Mouse (Mus musculus) intestine, embryonic 16.5 days (tissue): ENCODE results near the gene Castor1. TPM values are rescaled to one million over a fixed set of nuclear protein-coding genes. Genes with fewer than 3 reads are reported as not detected.

Experiments used
- ATAC-seq: fragments of 200-750 bp; cut with Nextera tagmentation; 2 replicates; pipeline ENCODE4 v1.8.0; 2017; ENCODE audit warnings: moderate TSS enrichment, moderate library complexity
- H3K27ac ChIP-seq: fragments of 300-500 bp; sonication (generic); 2 replicates; pipeline ENCODE4 v1.5.1; 2014; ENCODE audit warnings: mild to moderate bottlenecking, low read length
- H3K27me3 ChIP-seq: fragments of 300-500 bp; sonication (generic); replicated peaks from 2 replicates; pipeline ENCODE4 v1.6.1; 2014; ENCODE audit warnings: low read length, control low read depth, mixed read lengths; ENCODE audit not compliant: control insufficient read depth, insufficient read depth
- H3K36me3 ChIP-seq: fragments of 300-500 bp; sonication (generic); 2 replicates; pipeline ENCODE4 v1.6.1; 2014; ENCODE audit warnings: low read length, control low read depth; ENCODE audit not compliant: control insufficient read depth, insufficient read depth
- H3K4me1 ChIP-seq: fragments of 300-500 bp; sonication (generic); 2 replicates; pipeline ENCODE4 v1.6.1; 2014; ENCODE audit warnings: low read length, control low read depth, mixed read lengths; ENCODE audit not compliant: control insufficient read depth, insufficient read depth
- H3K4me2 ChIP-seq: fragments of 300-500 bp; sonication (generic); 2 replicates; pipeline ENCODE4 v1.6.1; 2014; ENCODE audit warnings: low read depth, low read length, control low read depth
- H3K4me3 ChIP-seq: fragments of 300-500 bp; sonication (generic); 2 replicates; pipeline ENCODE4 v1.5.1; 2014; ENCODE audit warnings: mild to moderate bottlenecking, low read length
- H3K9ac ChIP-seq: fragments of 300-500 bp; sonication (generic); 2 replicates; pipeline ENCODE4 v1.6.1; 2014; ENCODE audit warnings: low read depth, low read length
- H3K9me3 ChIP-seq: fragments of 300-500 bp; sonication (generic); 2 replicates; pipeline ENCODE4 v1.6.1; 2016; ENCODE audit warnings: low read length, control low read depth; ENCODE audit not compliant: control insufficient read depth
- WGBS: fragments of 180-500 bp; shearing (Covaris S2); extraction: QIAGEN DNeasy Blood & Tissue Kit; methylation state at CpG from one replicate; pipeline ENCODE4 v1.1.7; 2014; 5-methylcytosine and 5-hydroxymethylcytosine counted together
- polyA plus RNA-seq: library from polyadenylated mRNA; unstranded; fragments of >200 nt; fragmentation: Nextera tagmentation; extraction: Ambion mirVana; gene quantifications from 2 replicates; pipeline ENCODE4 v1.2.1, GENCODE M21; 2015

The Castor1 gene
- polyA plus RNA-seq, 1 experiment from 2014 or later: 5.9 TPM

DNA sequence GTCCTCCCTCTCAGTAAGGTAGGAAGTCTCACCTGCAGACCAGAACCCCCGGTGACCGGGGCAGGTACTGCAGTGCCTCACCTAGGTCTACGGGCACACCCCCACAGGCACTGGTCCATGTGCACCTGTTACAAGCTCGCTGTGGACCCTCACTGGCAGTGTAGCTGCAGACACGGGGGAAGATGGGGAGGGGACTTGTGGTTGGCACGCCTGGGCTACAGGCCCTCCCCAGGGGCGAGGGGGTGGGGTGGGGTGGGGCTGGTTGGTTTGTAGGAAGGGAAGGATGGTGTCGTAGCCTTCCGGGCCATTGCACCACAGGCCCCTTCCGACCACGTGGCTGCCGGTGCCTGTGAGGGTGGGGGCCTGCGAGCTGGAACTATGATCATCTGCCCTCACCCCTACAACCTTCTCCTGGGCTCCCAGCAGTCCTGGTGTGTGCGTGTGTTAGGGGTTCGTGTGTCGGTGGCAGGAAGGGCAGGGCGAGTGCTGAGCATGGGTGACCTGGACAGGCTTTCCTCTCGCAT is 19.4 kb downstream of the Castor1 start:
- no peaks in the 10 kb centered on the region for H3K27me3 ChIP-seq
- no peak overlapping the region for H3K4me3 ChIP-seq
- WGBS: 81% methylated on average over 18 of the region's 18 CpGs
- H3K4me2 ChIP-seq: no peak overlapping the region
- H3K9ac ChIP-seq: no peak overlapping the region
- no peaks in the 10 kb centered on the region for H3K4me1 ChIP-seq
- H3K27ac ChIP-seq: no peak overlapping the region
- H3K36me3 ChIP-seq: no peaks in the 10 kb centered on the region
- ATAC-seq: no peak
- no peaks in the 10 kb centered on the region for H3K9me3 ChIP-seq

DNA sequence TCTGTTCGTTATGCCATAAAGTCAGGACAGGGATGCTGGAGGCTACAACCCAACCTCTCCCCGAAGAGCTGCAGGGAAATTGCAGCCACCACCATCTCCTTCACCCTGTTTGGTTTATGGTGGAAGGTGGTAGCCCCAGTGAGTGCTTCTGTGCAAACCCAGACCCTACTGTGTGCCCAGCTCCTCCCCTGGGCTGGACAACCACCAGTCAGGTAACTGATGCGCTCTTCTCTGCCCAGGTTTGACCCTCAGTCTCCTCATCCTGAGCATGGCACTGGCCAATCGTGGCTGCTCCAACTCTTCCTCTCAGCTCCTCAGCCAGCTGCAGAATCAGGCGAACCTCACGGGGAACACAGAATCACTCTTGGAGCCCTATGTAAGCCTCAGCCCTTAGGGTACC is 20.1 kb downstream of the Castor1 start:
- Histone ChIP-seq H3K4me1 (no peaks in the 10 kb centered on the region), H3K27me3 (no peaks in the 10 kb centered on the region), H3K4me3 (no peak overlapping the region), H3K9ac (no peak overlapping the region), H3K27ac (no peak overlapping the region), H3K36me3 (no peaks in the 10 kb centered on the region), H3K4me2 (no peak overlapping the region), H3K9me3 (no peaks in the 10 kb centered on the region)
- WGBS: 86% methylated on average over 6 of the region's 6 CpGs
- ATAC-seq: no peak

DNA sequence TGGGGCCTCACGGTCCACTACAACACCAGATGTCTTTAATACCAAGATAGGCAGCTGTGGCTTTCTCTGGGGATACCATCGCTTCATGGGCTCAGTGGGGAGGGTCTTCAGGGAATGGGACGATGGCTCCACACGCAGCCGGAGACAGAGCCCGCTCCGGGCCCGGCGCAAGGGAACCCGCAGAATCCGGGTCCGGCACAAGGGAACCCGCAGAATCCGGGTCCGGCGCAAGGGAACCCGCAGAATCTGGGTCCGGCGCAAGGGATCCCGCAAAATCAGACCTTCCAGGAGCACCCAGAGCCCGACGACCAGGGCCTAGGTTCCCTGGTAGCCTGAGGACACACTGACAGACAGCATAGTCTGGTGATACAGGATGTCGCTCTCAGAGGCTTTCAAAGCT is 21.7 kb downstream of the Castor1 start:
- ATAC-seq: no peak
- no peaks in the 10 kb centered on the region for H3K36me3 ChIP-seq
- H3K4me2 ChIP-seq: no peak overlapping the region
- 90% methylated on average over 23 of the region's 23 CpGs for WGBS
- no peak overlapping the region for H3K27ac ChIP-seq
- no peaks in the 10 kb centered on the region for H3K4me1 ChIP-seq
- H3K9me3 ChIP-seq: no peaks in the 10 kb centered on the region
- no peaks in the 10 kb centered on the region for H3K27me3 ChIP-seq
- H3K4me3 ChIP-seq: no peak overlapping the region
- no peak overlapping the region for H3K9ac ChIP-seq

DNA sequence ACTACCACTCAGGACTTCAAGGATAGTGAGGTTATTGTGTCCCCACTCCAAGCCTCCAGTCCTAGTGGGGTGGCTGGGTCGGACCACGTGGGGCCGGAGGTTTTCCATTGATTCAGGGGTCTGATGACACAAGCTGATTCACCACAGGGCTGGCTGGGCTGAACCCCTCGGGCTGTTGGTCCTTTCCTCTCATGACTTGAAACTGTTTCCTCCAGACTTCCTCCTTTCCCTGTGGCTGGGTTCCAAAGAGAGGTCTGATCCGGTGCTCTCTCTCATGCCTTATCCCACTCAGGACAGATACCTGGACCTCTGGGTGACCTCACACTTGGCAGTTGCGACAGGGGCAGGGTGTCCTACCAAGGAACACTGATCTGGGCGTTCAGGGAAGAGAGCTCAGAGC is 22.1 kb downstream of the Castor1 start:
- Histone ChIP-seq H3K9ac (no peak overlapping the region), H3K4me1 (no peaks in the 10 kb centered on the region), H3K4me2 (no peak overlapping the region), H3K27ac (no peak overlapping the region), H3K27me3 (no peaks in the 10 kb centered on the region), H3K9me3 (no peaks in the 10 kb centered on the region), H3K4me3 (no peak overlapping the region), H3K36me3 (no peaks in the 10 kb centered on the region)
- ATAC-seq: no peak
- WGBS: 75% methylated on average over 7 of the region's 7 CpGs

DNA sequence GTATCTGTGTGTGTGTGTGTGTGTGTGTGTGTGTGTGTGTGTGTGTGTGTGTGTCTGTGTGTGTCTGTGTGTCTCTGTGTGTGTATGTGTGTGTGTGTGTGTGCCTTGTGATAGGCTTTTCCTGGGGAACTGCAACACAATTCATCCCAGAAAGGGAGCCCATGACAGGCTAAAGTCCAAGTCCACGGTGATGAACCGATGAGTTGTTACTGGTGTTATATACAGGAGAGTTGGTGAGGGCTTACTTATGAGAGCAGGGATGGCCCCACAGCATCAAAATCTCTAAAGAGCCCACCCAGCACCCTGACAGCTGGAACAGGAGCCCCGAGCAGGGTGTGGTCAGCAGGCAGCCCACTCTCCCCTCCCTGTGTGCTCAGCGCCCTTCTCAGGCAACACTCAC is 23.2 kb downstream of the Castor1 start:
- no peak overlapping the region for H3K9ac ChIP-seq
- no peaks in the 10 kb centered on the region for H3K4me1 ChIP-seq
- ATAC-seq: peak; percentile 70; the same call in 1 of the 2 replicates
- H3K9me3 ChIP-seq: no peaks in the 10 kb centered on the region
- no peak overlapping the region for H3K27ac ChIP-seq
- H3K27me3 ChIP-seq: no peaks in the 10 kb centered on the region
- H3K4me2 ChIP-seq: no peak overlapping the region
- no peak overlapping the region for H3K4me3 ChIP-seq
- WGBS: 52% methylated on average over 4 of the region's 4 CpGs
- no peaks in the 10 kb centered on the region for H3K36me3 ChIP-seq

DNA sequence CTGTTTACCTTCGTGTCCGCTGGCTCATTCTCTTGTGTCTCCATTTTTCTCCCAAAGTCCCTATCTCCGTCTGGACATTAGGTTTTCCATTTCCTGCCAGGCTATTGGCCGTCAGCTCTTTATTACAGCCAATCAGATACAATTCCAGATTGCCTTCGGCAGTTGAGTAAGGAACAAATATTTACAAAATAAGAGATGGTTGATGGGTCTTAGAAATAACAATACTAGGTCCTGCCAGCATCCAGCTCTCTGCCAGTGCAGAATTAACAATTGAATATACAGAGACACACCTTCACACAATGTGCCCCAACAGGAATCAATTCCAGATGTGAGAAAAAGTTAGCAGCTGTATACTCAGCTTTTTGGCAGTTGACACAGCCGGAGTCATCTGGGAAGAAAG is 28.1 kb downstream of the Castor1 start:
- H3K9me3 ChIP-seq: no peaks in the 10 kb centered on the region
- H3K36me3 ChIP-seq: no peaks in the 10 kb centered on the region
- no peak overlapping the region for H3K27ac ChIP-seq
- no peaks in the 10 kb centered on the region for H3K4me1 ChIP-seq
- no peak overlapping the region for H3K4me3 ChIP-seq
- no peak overlapping the region for H3K4me2 ChIP-seq
- no peak for ATAC-seq
- H3K9ac ChIP-seq: no peak overlapping the region
- 53% methylated on average over 6 of the region's 6 CpGs for WGBS
- no peaks in the 10 kb centered on the region for H3K27me3 ChIP-seq

DNA sequence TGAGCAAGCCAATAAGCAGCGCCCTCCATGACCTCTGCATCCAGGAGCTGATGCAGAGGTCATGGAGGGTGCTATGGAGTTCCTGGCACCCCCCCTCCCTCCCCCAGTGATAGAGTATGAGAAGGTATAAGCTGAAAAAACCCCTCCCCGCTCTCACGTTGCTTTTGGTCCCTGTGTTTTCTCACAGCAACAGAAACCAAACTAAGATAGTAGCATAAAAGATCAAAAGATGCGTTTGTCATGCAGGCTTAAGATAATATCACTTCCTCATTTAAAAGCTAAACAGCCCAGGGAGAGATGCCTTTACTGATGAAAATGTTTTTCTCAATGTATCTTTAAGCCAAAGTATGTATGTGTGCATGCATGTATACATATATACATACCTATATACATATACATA is 28.6 kb downstream of the Castor1 start:
- Histone ChIP-seq H3K9me3 (no peaks in the 10 kb centered on the region), H3K4me2 (no peak overlapping the region), H3K27me3 (no peaks in the 10 kb centered on the region), H3K9ac (no peak overlapping the region), H3K4me3 (no peak overlapping the region), H3K27ac (no peak overlapping the region), H3K4me1 (no peaks in the 10 kb centered on the region), H3K36me3 (no peaks in the 10 kb centered on the region)
- WGBS: 68% methylated on average over 4 of the region's 4 CpGs
- no peak for ATAC-seq

DNA sequence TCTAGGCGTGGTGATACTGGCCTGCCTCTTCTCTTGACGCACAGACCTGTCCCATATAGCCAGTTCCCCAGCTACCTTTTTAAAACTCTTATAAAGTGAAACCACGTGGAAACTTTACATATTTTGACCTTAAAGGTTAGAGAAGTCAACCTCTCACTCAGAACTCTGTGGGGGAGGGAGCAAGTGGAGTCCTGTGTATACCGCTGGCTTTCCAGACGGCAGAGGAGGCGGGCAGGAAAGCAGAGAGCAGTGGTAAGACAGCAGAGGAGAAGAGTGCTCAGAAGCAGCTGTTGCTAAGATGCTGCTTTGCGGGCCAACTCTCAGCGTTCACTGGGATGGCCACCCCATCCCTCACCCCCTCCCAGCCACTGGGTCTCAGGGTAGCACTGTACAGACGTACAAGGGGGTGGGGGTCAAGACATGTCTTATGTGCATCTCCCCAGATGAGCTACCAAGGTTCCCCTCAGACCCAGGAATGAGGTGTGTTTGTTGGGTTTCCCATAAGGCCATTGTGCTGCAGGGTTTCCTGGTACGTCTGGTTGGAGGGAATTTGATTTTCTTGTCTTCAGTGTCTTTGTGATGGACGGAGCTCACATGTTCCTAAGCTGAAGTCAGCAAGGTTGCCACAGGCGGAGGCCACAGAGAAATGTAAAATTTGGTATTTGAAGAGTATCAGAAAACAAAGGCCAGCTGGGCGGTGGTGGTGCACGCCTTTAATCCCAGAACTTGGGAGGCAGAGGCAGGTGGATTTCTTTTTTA is 29.4 kb downstream of the Castor1 start:
- H3K36me3 ChIP-seq: no peaks in the 10 kb centered on the region
- WGBS: 70% methylated on average over 14 of the region's 14 CpGs
- no peaks in the 10 kb centered on the region for H3K4me1 ChIP-seq
- H3K4me3 ChIP-seq: no peak overlapping the region
- no peak for ATAC-seq
- no peaks in the 10 kb centered on the region for H3K9me3 ChIP-seq
- H3K27ac ChIP-seq: no peak overlapping the region
- H3K27me3 ChIP-seq: no peaks in the 10 kb centered on the region
- no peak overlapping the region for H3K9ac ChIP-seq
- H3K4me2 ChIP-seq: no peak overlapping the region

DNA sequence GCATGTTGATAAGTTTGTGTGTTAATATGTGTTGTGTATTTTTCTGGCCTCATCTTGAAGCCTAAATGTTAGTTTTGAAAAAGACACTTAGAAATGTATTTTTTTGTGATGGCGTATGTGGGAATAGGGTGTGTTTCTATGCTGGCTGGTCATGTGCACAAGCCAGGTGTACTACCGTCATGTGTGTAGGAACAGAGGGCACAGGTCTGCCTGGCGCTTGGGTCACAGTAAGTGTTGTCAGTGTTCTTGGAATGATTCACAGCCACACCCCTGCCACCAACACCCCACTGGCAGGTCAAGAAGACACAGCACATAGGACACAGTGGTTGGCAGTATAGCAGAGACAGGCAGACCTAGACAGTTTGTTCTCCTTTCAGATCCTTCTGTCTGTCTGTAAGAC is 31.1 kb downstream of the Castor1 start:
- 80% methylated on average over 3 of the region's 3 CpGs for WGBS
- peak; percentile 61; the same call in 1 of the 2 replicates for ATAC-seq

DNA sequence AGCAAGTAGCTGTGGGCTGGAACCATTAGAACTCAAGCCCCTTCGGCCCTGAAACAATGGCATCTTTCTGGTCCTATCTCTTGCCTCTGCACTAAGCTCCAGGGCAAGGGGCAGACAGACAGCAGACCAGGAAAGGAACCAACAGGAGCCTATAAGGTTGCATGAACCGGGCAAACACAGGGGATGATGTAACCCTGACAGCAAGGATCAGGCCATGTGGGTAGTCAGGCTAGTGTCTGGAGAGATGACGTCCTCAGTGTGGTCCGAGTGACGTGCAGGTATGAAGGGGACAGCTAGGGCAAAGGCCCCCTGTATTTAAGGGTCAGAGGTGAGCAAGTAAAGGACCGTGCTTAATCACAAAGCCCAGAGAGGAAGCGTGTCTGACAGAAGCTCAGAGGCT is 32.3 kb downstream of the Castor1 start:
- no peak overlapping the region for H3K4me2 ChIP-seq
- no peak overlapping the region for H3K4me3 ChIP-seq
- no peak overlapping the region for H3K27ac ChIP-seq
- H3K36me3 ChIP-seq: no peaks in the 10 kb centered on the region
- 0 out of 2 replicates have a peak, but pooled peaks have one; percentile 19 for ATAC-seq
- H3K4me1 ChIP-seq: no peaks in the 10 kb centered on the region
- H3K27me3 ChIP-seq: no peaks in the 10 kb centered on the region
- 76% methylated on average over 7 of the region's 7 CpGs for WGBS
- H3K9ac ChIP-seq: no peak overlapping the region
- no peaks in the 10 kb centered on the region for H3K9me3 ChIP-seq

More for the DNA sequence above, 31.1 kb downstream of the Castor1 start:
- no peak overlapping the region for H3K4me2 ChIP-seq
- no peaks in the 10 kb centered on the region for H3K4me1 ChIP-seq
- no peaks in the 10 kb centered on the region for H3K36me3 ChIP-seq
- no peak overlapping the region for H3K4me3 ChIP-seq
- H3K9me3 ChIP-seq: no peaks in the 10 kb centered on the region
- H3K27ac ChIP-seq: no peak overlapping the region
- H3K27me3 ChIP-seq: no peaks in the 10 kb centered on the region
- no peak overlapping the region for H3K9ac ChIP-seq
